Mouse (Mus musculus) CD4-positive, CD25-positive, alpha-beta regulatory T cell (primary cell): ENCODE results near the gene Arpc5. TPM values are rescaled to one million over a fixed set of nuclear protein-coding genes. Genes with fewer than 3 reads are reported as not detected.

Experiments used
- polyA plus RNA-seq: library from polyadenylated mRNA; unstranded; fragments of 100-300 nt; shearing (Covaris generic); gene quantifications from one replicate; pipeline ENCODE4 v1.2.1, GENCODE M21; 2017

The Arpc5 gene
- 748 TPM for polyA plus RNA-seq

DNA sequence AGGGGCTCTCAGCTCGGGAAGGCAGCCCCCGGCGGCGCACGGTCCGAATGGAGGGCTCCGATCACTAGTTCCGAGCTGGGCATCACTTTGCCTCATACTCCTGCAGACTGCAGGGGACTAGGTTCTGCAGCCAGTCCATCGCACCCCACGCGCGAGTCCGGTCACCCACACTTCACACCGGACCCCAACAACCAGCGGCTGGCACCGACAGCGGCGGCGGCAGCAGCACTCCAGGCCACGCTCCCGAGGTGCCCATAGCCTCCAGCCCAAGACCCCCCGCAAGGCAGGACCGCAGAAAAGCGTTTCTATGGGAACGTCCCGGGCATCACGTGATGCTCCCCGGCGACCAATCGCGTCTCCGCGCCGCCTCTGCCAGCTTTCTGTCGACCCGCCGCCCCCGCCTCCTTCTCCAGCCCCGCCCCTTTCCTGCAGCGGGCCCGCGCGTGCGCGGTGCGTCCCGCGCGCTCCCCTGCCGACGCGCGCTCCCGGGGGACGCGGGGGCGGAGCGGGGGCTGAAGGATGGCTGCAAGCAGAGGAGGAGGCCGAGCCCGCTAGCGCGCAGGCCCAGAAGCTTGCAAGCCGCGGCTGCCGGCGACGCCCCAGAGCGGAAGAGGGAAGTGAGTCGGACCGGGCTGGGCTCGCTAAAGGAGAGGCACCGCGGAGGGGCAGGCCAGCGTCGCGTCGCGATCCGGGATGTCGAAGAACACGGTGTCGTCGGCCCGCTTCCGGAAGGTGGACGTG lies at the start of gene Arpc5, which contains the start of gene Rgl1:
Gene Arpc5 (plus strand): TSS at position 511 of the 741 bp plus-strand sequence.
Gene Rgl1 (minus strand): TSS at position 320 of the 741 bp plus-strand sequence.

GRCm38 (mm10) chr1:152750312-152750965 lies 15.9 kb upstream of the Arpc5 start, which contains the start of gene Apobec4:
Apobec4 (plus strand) TSS chr1:152750551.

GRCm38 (mm10) chr1:152799897-152800296 lies 33.6 kb downstream of the Arpc5 start, which contains the start of gene Ncf2:
Ncf2 (plus strand) TSS chr1:152800194.

Other genes starting within 250 kb of the Arpc5 start
- gene Apobec4, start 16.0 kb upstream of the Arpc5 start, polyA plus RNA-seq, result not detected
- gene Rgl1, start 191 bp upstream of the Arpc5 start, polyA plus RNA-seq, result 1.6 TPM
- 3.3 TPM for gene Ncf2, start 33.7 kb downstream of the Arpc5 start, polyA plus RNA-seq
- 46.0 TPM for gene Smg7, start 136.1 kb downstream of the Arpc5 start, polyA plus RNA-seq
- gene Nmnat2, start 188.5 kb downstream of the Arpc5 start, polyA plus RNA-seq, result 0.56 TPM